Mouse (Mus musculus) heart, embryonic 11.5 days (tissue): ENCODE measurements around the gene Zfp978. TPM values are rescaled to one million over a fixed set of nuclear protein-coding genes. Genes with fewer than 3 reads are reported as not detected.
"Not testable (repeated sequence)": the region's sequence is repeated elsewhere in the genome, so short reads cannot be mapped to it uniquely, and the experiment has no call there.

ENCODE experiments used
- ATAC-seq: fragments of 200-750 bp; cut with Nextera tagmentation; replicated peaks from 2 replicates; pipeline ENCODE4 v1.8.0; 2017; ENCODE audit warnings: moderate library complexity; ENCODE audit not compliant: insufficient number of reproducible peaks, low FRiP score, low TSS enrichment
- H3K27ac ChIP-seq: fragments of 300-500 bp; sonication (generic); 2 replicates; pipeline ENCODE4 v1.5.1; 2014; ENCODE audit warnings: mild to moderate bottlenecking, low read depth, low read length
- H3K27me3 ChIP-seq: fragments of 300-500 bp; sonication (generic); 2 replicates; pipeline ENCODE4 v1.6.1; 2014; ENCODE audit warnings: mild to moderate bottlenecking, low read length, mixed read lengths; ENCODE audit not compliant: control insufficient read depth, insufficient read depth
- H3K36me3 ChIP-seq: fragments of 300-500 bp; sonication (generic); 2 replicates; pipeline ENCODE4 v1.6.1; 2014; ENCODE audit warnings: mild to moderate bottlenecking, low read length, moderate library complexity, mixed read lengths; ENCODE audit not compliant: control insufficient read depth, insufficient read depth
- H3K4me1 ChIP-seq: fragments of 300-500 bp; sonication (generic); 2 replicates; pipeline ENCODE4 v1.6.1; 2014; ENCODE audit warnings: low read length; ENCODE audit not compliant: control insufficient read depth, insufficient read depth
- H3K4me2 ChIP-seq: fragments of 300-500 bp; sonication (generic); 2 replicates; pipeline ENCODE4 v1.6.1; 2014; ENCODE audit warnings: mild to moderate bottlenecking, moderate library complexity
- H3K4me3 ChIP-seq: fragments of 300-500 bp; sonication (generic); 2 replicates; pipeline ENCODE4 v1.5.1; 2014; ENCODE audit warnings: low read depth, low read length
- H3K9ac ChIP-seq: fragments of 300-500 bp; sonication (generic); 2 replicates; pipeline ENCODE4 v1.6.1; 2014; ENCODE audit warnings: mild to moderate bottlenecking, low read depth, low read length, moderate library complexity
- H3K9me3 ChIP-seq: fragments of 300-500 bp; sonication (generic); replicated peaks from 2 replicates; pipeline ENCODE4 v1.6.1; 2016; ENCODE audit warnings: low read length; ENCODE audit not compliant: control insufficient read depth
- WGBS: fragments of 180-500 bp; shearing (Covaris S2); extraction: QIAGEN DNeasy Blood & Tissue Kit; methylation state at CpG from one replicate; pipeline ENCODE4 v1.1.7; 2014; ENCODE audit not compliant: insufficient replicate concordance; 5-methylcytosine and 5-hydroxymethylcytosine counted together
- polyA plus RNA-seq: library from polyadenylated mRNA; unstranded; fragments of >200 nt; fragmentation: Nextera tagmentation; extraction: Ambion mirVana; gene quantifications from 2 replicates; pipeline ENCODE4 v1.2.1, GENCODE M21; 2014

The Zfp978 gene
- polyA plus RNA-seq, 1 experiment from 2014 or later = not detected

DNA sequence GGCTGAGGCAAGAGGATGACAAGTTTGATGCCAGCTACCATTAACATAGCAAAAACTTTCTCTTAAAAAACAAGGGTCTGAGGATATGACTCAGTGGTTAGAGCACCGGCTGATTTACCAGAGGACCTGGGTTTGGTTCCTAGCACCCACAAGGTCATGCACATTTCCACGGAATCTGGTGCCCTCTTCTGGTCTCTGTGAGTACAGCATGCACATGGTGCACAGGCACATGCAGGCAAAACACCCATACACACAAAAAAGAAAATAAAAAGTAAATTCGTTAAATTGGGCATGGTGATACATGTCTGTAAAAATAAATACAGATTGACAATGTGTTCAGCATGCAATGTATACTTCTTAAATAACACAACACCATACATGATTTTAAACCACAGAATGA is 20.9 kb upstream of the Zfp978 start:
- not testable (repeated sequence) for H3K36me3 ChIP-seq, H3K4me3 ChIP-seq, H3K27ac ChIP-seq, H3K4me1 ChIP-seq, H3K9ac ChIP-seq, H3K4me2 ChIP-seq, H3K27me3 ChIP-seq, ATAC-seq
- H3K9me3 ChIP-seq = peaks cover 56% of the 10 kb centered on the region
- 59% methylated on average over 3 of the region's 3 CpGs for whole genome bisulfite sequencing

DNA sequence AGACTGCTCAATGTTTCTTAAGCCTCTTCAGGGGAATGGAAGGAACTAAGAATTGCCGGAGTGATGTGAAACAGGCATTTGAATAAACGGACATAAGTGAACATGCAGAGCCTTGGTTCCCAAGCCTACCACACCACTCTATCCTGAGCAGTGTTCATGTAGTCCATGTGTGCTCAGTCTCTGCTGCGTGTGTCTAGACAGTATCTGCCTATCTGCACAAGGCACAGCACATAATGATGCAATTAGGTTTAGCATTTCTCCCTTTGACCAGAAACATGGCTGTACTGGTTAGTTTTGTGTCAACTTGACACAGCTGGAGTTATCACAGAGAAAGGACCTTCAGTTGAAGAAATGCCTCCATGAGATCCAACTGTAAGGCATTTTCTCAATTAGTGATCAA is 20.2 kb upstream of the Zfp978 start:
- not testable (repeated sequence) for H3K27ac ChIP-seq, ATAC-seq, H3K4me2 ChIP-seq, H3K27me3 ChIP-seq, H3K9ac ChIP-seq, H3K4me1 ChIP-seq, H3K4me3 ChIP-seq, H3K36me3 ChIP-seq
- H3K9me3 ChIP-seq = peaks cover 49% of the 10 kb centered on the region
- WGBS = 75% methylated on average over 3 of the region's 3 CpGs

DNA sequence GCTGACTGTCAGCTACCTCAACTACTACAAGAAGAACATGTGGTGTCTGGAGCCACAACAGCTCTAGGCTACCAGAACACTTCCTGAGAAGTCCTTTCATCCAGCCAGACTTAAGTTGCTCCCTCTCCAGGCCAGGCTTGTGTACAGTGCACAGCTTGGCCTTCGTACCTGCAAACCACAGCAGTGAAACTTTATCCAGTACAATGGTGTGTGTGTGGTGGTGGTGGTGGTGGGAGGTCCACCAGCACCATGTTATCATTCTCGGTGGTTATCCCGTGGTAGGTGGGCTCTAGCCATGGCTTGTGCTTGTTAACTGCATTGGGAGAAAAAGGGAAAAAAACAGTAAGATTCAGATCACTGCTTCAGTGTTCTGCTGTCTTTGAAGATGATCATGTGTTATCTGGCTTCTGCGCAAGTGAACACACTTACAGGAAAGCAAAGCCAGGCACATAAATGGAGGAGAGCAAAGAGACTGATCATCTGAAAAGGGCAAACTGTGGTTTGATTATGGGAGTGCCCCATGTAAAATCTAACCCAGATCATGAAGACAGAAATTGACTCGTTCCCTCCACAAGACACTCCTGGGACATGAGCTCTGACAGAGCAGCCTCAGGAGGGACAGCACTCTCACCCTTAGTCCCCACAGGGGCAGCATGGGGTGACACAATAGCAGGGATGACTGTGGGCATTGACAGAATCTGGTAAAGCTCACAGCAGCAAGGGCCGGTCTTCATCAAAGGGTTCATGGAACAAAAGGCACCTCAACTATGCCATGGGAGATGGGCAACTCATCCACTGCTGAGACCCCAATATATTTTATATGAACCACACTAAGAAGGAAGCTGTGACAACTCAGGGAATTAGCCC is 17.8 kb upstream of the Zfp978 start:
- H3K27ac ChIP-seq, H3K4me2 ChIP-seq, H3K36me3 ChIP-seq, H3K4me3 ChIP-seq, H3K4me1 ChIP-seq, H3K27me3 ChIP-seq, H3K9ac ChIP-seq: not testable (repeated sequence)
- WGBS = 71% methylated on average over 6 of the region's 6 CpGs
- ATAC-seq = peak; percentile 89
- peaks cover 40% of the 10 kb centered on the region for H3K9me3 ChIP-seq

DNA sequence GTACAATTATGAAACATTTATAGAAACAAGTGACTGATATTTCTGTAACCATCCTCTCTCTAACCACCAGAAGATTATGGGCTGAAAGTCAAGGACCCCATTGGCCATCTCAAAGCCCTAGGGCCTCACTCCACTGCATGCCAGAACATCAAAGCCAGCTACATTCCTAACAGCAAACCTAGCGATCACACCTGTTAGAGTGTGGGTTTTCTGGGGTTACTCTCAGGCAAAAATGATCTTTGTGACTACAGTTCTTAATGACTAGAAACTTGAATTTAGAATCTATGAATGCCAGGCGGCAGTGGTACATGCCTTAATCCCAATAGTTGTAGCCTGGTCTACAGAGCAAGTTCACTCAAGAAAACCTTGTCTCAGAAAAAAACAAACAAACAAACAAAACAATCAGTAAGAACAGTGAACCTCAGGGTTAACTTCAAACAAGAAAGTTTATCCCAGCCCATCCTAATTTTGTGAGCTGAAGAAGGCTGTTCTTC is 16.0 kb upstream of the Zfp978 start:
- WGBS = 75% methylated on average over 2 of the region's 2 CpGs
- not testable (repeated sequence) for H3K36me3 ChIP-seq, H3K4me3 ChIP-seq, H3K27me3 ChIP-seq, H3K4me2 ChIP-seq, ATAC-seq, H3K27ac ChIP-seq, H3K4me1 ChIP-seq, H3K9ac ChIP-seq
- peaks cover 41% of the 10 kb centered on the region for H3K9me3 ChIP-seq

DNA sequence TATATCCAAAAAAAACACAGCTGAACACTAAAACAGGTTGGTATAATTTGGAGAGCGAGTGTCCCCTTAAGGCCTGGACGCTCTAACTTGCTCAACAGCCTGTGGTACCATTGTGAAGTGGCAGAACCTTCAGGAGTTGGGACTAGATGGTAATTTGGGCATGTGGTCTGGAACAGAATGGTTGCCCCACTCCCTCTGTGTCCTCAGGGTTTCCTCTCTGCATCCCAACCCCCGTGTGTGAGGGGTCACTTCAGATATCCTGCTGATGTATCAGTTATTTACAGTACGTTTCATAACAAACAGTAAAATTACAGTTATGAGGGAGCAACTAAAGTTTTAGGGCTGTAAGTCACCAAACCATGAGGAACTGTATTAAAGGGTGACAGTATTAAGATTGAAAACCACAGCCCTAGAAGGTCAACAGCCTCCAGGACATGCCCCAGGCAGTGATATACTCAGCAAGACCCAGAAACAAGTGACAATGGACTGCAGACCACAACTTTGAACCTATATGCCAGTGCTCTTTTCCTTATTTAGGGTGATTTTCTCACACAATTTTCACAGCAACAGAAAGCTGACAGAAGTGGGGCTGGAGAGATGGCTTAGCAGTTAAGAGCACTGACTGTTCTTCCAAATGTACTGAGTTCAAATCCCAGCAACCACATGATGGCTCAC is 14.6 kb upstream of the Zfp978 start:
- H3K4me1 ChIP-seq, ATAC-seq, H3K36me3 ChIP-seq, H3K4me3 ChIP-seq, H3K27me3 ChIP-seq, H3K9ac ChIP-seq, H3K27ac ChIP-seq, H3K4me2 ChIP-seq: not testable (repeated sequence)
- peaks cover 47% of the 10 kb centered on the region for H3K9me3 ChIP-seq
- 58% methylated on average over 4 of the region's 4 CpGs for WGBS

DNA sequence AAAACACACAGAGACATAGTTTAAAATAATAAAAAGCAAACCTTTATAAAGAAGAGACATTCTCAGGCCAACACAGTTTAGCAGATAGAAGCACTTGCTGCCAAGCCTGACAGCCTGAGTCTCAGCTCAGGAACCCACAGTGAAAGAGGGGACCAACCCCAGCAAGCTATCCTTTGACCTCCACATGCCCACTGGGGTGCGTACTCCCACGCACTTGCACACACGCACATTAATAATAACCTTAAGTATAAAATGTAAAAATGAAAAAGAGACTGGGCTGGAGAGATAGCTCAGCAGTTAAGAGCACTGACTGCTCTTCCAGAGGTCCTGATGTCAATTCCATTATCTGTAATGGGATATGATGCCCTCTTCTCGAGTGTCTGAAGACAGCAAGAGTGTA is 13.8 kb upstream of the Zfp978 start:
- H3K27ac ChIP-seq, ATAC-seq, H3K4me1 ChIP-seq, H3K4me2 ChIP-seq, H3K27me3 ChIP-seq, H3K9ac ChIP-seq, H3K36me3 ChIP-seq, H3K4me3 ChIP-seq: not testable (repeated sequence)
- 57% methylated on average over 4 of the region's 4 CpGs for WGBS
- peaks cover 47% of the 10 kb centered on the region for H3K9me3 ChIP-seq

DNA sequence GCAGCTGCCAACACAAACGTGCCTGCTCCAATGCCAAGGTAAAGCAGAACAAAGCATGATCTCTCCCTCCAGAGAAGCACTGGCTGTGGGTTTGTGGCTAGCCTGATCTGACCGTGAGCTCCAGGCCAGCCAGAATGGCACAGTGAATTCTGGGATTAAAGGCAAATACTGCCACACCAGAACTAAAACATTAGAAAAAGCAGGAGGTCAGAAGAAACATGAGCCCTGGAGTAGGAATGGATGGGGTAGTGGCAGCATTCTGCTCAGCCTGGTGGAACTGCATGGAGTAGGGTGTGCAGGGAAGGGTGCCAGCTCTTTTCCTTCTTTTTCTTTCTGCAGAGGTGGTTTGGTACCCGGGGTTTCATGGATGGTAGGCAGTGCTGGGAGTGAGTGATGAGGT is 13.2 kb upstream of the Zfp978 start:
- not testable (repeated sequence) for H3K27ac ChIP-seq, H3K4me2 ChIP-seq, H3K4me3 ChIP-seq, H3K9ac ChIP-seq, H3K36me3 ChIP-seq, H3K4me1 ChIP-seq, H3K27me3 ChIP-seq, ATAC-seq
- peaks cover 46% of the 10 kb centered on the region for H3K9me3 ChIP-seq
- WGBS = 58% methylated on average over 1 of the region's 3 CpGs

DNA sequence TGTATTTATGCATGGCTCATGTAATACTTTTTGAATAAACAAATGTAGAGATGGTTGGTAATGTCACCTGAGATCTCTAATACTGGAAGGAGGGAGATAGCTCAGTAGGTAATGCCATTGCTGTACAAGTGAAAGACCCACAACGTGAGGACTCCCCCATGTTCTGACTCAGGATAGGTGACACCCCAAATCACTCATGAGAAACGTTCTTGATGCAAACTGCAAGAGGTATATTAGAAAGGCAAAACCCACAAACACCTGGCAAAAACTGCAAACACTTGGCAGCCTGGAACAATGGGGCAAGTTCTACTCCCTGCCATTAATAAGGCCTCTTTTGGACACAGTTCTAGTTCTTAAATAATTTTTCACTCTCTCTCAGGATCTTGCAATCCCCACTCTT is 12.7 kb upstream of the Zfp978 start:
- H3K4me2 ChIP-seq, H3K36me3 ChIP-seq, H3K9ac ChIP-seq, H3K4me3 ChIP-seq, ATAC-seq, H3K27ac ChIP-seq, H3K27me3 ChIP-seq, H3K4me1 ChIP-seq: not testable (repeated sequence)
- H3K9me3 ChIP-seq = peaks cover 40% of the 10 kb centered on the region
- WGBS = 74% methylated on average over 2 of the region's 2 CpGs
